Mouse (Mus musculus): ENCODE data around the gene Pgs1.
A peak's percentile ranks its signal among the peaks of the same experiment; 100 is the strongest.

Pgs1 gene

DNA sequence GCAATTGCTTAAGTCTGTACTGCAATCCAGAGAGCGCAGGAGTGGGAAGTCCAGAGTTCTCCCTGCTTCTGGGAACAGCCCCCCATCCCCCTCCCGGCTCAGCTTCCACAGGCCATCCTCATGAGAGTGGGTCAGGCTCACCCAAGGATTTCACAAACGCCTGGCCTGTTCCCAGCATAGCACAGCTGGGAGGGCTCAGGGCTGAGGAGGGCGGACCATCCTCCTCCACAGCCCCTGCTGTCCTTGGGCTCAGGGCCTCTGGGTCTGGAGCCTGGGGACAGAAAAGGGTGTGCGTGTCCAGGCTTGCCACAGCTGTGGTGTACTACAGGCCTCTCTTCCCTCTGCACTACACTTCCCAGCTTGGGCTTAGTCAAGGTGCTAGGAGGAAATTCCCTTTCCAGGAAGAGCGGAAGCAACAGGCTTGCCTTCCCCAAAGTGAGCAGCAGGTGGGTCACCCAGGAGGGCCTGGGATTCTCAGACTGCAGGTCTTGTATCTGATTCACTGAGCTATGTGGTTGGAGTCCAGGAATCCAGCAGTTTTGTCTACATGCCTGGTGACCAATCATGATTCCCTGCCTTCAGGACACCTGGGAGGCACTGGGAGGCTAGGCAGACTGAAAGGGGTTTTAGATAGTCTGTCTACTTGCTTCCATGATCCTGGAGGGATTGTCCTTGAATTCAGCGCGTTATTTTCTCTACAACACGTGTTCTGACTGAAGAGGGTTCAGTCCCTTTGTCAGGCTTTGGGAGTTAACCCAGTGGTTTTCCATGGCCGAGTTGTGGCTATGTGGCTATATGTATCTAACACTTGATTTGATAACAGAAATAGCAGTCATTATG lies 23.6 kb upstream of the Pgs1 start:
- peak; percentile 84 for DNase-seq (ENCODE audit: low read depth, low spot score)

DNA sequence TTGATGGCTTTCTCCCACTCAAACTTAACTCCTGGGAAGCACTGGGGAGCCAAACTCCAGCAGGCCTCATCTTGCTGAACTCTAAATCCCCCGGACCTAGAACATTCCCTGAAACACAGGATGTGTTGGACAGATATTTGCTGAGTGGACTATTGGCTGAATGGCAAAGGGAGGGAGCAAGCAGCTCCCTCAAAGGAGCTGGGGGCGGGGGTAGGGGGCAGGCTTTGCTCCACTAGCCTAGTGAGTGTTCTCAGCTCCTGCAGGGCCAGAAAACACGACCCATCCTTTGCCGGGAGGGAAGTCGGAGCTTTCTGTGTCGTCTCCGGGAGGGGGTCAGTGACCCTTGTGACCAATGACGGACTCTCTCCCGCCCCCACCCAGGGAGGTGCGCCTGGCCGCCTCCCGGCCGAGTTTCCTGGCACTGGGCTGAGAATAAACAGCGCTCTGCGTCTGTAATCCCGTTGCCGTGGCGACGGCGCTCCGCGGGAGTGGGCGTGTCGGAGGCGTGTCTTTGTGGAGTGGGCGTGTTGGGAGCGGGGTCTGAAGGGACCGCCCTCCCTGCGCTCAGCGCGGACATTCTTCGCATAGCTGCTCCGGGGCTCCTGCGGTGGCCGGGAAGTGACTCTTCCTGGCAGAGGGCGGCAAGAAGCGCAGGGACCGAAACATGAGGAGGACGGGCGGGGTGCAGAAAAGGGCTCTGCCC lies 22.9 kb upstream of the Pgs1 start:
- peak; percentile 98 for DNase-seq (ENCODE audit: low read depth, low spot score)

DNA sequence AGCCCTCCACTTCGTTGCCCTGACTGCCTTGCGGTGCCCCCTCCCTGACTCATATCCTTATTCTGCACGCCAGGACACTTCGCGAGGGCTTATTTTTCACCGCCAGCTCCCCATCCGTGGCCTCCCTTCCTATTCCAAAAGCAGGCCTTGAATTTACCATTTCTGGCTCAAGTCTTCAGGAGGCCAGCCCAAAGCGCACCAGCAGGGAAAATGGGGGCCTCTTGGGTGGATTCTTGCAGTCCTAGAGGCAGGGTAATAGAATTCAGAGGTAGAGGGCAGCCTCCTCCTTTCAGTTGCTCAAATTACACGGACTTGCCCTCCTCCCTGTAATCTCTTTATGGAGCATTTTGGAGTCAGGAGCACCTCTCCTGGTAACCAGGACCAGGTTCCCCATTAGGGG lies 22.2 kb upstream of the Pgs1 start:
- DNase-seq (ENCODE audit: low read depth, low spot score) = no peak

DNA sequence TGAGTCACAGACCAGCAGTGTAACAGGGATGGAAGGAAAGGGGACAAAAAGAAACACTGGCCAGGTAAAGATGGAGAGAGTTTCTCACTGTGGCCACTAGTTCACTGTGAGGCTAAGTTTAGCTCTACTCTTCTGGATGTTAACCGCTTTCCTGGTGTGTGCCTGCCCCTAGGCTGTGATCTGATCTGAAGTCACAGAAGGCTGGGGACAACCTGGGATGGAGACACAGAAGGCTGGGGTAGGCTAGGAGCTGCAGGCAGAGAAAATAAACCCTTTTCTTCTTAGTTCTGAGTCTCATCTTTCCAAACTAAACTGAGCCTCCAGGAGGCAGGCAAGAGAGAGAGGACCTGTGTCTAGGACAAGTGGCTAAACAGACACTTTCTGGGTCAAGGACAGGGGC lies 21.8 kb upstream of the Pgs1 start:
- DNase-seq (ENCODE audit: low read depth, low spot score) = no peak

DNA sequence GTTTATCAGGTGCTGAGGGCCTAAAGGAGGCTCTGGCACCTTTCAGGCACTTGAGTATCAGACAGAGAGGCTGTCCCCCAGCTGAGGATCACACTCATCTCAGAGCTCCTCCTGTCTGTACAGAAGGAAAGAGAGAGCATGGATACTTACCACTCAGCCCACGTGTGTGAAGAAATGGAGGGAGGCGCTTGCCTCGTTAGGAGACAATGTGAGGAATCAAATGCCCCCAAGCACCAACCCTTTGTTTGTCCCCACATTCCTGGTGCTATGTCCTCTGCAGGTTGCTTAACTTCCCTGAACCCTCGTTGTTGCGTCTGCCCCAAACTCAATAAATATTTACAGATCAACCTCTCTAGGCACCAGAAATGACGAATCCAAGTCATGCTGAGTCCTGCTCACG lies 21.0 kb upstream of the Pgs1 start:
- DNase-seq (ENCODE audit: low read depth, low spot score) = peak; percentile 52

DNA sequence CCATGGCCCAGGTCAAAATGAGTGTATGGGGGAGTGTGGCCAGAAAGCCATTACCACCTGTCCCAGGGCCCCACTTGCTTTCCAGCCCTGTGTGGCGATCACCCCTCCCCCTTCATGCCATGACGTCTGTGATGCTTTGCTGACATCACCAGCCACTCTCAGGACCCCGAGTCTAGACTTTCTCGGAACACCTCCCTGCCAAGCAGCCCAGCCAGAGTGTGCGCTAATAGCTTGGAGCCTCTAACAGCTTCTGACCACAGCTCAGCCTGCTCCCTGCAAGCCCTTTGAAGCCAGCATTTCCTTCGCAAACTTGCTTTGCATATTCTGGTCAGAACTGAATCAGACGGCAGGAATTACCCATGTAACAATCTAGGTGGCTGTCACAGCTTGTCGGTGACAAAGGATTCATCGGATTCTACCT lies 20.5 kb upstream of the Pgs1 start:
- DNase-seq (ENCODE audit: low read depth, low spot score) = no peak

DNA sequence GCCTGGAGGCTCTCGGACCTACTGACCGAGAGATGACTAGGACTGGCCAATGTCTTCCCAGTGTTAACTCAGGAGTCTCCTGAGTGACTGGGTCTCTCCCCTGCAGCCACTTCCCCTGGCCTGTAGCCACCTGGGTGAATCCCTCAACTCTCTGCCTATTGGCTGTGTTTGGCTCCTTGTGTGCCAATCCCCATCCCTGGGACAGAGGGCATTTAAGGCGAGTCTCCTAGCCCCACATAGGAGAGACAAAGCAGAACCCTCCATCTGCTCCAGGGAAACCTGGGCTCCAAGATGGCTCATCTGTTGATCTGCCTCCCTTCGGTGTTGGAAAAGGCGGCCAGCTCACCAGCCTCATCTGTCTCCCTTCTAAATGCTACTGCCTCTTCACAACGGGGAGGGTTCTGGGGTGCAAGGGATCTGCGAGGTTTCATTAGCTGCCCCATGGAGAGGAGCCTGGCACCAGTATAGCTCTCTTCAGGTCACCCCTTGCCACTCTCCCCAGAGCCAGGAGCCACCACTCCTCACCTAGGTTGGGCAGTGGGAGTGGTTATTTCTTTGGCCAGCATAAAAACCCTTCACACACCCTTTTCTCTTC lies 19.5 kb upstream of the Pgs1 start:
- DNase-seq (ENCODE audit: low read depth, low spot score) = no peak

DNA sequence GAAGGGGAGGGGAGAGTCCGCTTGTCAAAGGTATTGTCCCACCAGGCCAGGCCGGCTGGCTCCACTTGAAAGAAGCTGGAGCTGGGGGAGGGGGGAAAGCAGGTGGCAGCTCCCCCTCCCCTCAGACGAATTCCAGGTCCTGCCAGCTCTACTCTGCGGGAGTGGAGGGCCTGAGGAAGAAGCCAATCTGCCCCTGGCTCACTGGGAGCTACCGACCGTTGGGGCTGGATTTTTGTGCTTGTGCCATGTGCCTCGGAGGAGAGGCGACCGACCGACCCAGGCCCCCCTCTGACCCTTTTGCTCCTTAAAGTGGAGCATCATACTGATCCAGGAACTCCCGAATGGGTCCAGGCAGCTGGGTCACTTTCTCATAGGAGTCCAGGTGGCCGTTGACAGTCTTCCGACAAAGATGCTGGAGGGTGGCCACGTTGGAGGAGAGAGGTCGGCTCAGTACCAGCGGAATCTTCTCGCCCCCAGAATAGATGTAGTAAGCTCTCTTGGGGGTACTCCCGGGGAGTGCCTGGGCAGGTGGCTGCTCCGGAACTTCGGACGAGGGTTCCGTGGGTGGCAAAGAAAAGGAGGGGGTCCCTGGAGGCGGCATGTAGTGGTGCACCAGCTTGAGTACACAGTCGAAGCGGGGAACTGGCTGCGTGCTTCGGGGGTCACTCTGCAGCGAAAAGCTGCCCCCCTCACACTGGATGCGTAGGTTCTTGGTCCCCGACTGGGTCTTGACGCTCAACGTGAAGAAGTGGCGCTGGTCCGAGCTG lies 18.7 kb upstream of the Pgs1 start:
- DNase-seq (ENCODE audit: low read depth, low spot score) = peak; percentile 48

DNA sequence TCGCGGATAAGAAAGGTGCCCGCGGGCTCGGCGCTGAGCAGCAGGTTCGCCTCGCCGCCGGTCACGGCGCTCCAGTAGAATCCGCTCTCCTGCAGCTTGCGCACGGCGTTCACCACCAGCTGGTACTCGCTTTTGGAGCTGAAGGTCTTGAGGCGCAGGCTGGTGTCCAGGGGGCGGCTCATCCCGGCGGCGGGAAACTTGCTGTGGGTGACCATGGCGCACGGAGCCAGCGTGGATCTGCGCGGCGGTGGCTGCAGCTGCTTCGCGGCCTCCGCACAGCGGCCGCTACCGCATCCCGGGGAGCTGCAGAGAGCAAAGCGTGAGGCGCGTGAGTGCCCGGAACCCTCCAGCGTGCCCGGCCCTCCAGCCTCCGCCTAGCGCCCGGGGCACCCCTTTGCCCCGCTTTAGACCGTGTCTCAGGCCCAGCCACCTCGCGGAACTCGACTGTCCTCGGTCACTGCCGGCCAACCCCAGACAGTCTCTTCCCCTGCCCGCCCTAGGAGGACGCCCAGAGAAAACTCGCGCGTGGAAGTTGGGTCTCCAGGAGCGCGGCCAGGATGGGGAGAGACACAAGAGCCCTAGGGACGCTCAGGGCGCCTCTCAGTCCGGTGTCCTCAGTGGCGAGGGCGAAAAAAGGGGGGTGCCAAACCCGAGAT lies 17.9 kb upstream of the Pgs1 start:
- no peak for DNase-seq (ENCODE audit: low read depth, low spot score)

DNA sequence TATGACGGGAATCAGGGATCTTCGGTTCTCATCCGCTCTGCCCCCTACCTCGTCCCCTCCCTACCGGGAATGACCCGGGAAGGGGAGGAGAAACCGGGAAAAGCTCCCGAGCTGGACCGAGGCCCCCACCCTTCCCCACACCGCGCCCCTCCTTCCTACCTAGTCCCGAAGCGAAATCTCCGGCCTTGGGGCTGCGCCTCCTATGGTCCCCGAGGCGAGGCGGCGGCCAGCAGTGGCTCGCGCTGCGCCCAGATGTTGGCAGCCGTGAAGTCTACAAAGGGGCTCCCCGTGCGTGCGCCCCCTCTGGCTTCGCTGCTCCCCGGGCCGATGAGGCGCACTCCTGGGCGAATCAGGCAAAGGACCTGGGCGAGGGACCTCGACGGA lies 17.4 kb upstream of the Pgs1 start:
- no peak for DNase-seq (ENCODE audit: low read depth, low spot score)

DNA sequence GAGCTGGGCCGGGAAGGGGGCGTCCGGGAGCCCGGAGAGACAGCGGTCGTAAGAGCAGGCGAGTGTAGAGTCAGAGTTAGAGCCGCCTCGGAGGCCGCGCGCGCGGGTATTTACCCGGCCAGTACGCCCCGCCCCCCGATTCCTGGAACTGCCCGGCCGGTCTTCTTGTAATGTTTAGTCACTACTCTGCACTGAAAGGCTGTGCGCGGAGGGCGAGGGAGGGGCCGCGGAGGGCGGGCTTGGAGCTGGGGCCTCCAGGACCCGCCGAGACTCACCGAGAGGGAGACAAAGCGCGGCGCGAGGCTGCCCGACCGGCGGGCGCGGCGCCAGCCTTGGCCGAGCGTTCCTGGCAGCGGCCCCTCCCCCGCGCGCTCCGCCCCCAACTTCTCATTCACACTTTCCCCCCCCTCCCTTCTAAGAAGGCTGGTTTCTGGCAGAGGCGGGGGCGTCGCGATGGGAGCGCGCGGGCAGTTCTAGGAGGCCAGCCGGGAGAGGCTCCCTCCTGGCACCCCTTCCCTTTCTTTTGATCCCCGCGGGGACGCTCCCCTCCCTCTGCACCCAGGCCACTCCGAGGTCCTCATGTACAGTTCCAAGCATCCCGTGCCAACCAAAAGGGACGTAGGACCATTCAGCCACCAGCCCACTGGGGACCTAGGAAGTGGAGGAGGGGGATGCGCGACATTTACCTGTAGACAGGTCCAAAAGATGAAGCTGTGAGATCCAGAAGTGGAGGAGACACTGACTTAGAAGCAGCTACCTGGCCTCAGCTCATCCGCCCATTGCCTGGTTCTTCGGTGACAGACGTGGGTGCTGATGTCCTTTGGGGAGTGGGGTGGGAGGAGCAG lies 16.8 kb upstream of the Pgs1 start:
- DNase-seq (ENCODE audit: low read depth, low spot score) = peak; percentile 97

DNA sequence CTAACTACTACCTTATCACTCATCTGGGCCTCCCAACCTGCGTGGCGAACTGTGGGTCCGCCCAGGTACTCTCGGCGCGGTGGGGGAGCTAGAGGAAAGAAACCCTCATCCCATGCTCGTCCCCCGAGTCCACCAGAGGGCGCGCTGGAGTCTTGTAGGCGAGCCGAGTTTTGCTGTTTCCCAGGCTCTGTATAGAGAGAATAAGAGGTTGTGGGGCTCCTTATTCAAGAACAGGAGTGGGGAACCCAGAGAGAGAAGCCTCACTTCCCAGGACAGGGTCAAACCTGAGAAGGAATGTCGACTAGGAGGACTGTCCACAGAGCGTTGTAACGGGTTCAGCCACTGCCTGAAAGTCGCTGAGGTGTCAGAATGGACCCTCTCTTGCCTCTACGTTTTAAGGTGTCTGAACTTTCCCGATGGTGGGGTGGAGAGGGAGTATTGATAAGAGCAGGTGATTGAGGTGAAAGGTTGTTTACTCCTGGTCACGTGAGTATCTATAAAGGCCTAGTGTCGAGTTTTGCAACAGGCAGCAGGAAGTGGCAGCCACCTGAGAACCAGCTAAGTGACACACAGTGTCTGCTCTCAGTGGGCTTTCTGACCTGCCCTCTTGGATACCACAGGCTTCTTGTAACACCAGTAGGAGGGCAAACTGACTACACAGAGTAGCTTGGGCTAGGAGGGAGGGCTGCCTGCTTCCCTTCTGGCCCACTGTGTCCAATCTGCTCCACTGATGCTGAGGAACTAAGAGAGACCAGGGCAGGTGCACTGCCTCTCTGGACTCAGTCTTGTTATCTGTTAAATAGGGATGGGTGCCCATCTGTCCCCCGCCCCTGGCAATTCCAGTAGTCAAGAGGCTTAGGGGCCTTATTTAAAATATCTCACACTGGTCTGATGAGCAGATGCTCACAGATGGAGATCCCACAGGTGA lies 15.9 kb upstream of the Pgs1 start, which contains the start of gene Socs3:
Socs3 (minus strand) TSS at position 103 of the 928 bp plus-strand sequence.
- peak; percentile 94 for DNase-seq (ENCODE audit: low read depth, low spot score)

DNA sequence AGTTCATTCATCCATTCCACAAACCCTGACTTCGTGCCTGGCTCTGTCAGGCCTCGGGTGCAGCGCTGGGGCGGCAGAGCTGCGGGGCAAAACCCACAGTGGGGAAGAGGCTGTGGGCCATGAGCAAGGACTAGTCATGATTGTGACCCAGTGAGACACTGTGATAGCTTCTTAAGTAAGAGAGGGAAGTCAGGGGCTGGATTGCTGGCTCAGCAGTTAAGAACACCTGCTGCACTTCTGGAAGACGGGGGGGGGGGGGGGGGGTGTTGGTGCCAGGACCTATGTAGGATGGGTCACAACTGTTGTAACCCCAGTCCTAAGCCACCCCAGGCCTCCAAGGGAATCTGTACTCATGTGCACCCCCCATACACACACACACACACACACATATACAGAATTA lies 15.0 kb upstream of the Pgs1 start:
- no peak for DNase-seq (ENCODE audit: low read depth, low spot score)

DNA sequence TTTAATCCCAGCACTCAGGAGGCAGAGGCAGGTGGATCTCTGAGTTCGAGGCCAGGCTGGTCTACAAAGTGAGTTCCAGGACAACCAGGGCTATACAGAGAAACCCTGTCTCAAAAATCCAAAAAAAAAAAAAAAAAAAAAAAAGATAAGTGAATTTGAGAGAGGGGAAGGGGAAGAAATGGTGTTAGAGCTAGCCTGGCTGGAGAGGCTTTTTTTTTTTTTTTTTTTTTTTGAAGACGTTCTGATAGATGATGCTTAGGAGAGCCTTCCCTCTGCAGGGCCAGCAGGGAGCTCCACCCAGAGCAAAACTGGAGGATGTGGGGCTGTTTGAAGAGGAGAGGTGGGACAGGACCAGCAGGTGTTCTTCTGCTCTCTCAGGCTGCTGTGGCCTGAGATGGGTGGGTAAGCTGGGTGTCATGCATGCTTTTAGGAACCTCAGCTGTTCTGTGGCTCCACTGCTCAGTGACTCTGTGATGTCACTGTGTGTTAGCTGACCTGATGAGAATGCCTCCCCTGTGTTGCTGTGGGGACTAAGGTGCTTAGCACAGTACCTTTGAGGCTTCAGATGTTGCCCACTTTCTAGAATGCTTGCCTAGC lies 14.3 kb upstream of the Pgs1 start:
- DNase-seq (ENCODE audit: low read depth, low spot score) = no peak

DNA sequence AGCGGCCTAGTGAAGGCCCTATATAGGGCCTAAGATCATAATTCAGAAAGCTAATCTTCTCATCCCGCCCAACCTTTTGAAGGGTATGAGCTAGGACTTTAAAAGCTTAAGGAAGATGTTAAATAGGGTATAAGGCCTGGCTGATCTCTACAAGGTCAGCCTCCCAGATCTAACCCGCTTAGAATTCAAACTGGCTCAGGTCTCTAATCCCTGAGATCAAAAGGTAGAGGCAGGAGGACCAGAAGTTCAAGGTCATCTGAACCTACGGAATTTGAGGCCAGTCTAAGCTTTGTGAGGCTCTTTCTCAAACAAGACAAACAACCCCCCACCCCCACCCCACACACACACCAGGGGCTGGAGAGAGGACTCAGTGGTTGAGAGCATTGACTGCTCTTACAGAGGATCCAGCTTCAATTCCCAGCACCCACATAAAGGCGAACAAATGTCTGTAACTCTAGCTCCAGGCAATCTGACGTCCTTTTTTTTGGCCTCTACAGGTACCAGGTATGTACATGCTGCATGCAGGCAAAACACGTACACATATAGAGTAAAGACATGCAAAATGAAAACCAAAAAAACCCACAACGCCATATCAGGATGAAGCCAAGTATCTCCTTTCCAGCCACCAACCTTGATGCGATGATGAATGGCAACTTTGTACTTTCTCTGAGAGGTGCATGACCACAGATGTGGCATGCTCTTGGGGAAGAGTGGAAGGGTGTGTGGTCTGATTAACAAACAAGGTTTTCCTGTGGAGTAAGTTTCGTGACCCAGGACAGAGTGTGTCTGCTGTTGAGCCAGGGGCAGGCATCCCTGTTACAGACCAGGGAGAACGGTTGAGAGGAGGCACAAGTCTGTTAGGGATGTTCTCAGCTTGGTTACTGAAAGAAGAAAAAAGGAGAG lies 13.2 kb upstream of the Pgs1 start:
- peak; percentile 98 for DNase-seq (ENCODE audit: low read depth, low spot score)

DNA sequence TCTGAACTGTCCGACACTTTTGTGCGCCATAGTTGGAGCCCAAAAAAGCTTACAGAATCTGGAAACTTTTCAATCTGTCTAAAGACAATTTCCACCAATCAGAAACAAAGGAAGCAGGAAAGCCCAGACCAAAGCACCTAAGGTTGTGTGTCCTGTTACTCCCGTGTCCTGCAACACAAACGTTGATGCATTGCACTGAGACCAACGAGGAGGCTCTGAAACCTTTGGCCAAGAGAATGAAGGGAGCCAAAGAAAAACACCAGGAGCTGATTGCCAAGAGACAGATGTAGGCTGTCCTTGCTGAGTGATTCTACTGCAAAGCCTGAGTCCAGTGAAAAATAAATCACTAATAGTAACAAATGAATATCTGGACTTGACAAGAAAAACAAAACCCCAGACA lies 12.5 kb upstream of the Pgs1 start:
- DNase-seq (ENCODE audit: low read depth, low spot score) = no peak

DNA sequence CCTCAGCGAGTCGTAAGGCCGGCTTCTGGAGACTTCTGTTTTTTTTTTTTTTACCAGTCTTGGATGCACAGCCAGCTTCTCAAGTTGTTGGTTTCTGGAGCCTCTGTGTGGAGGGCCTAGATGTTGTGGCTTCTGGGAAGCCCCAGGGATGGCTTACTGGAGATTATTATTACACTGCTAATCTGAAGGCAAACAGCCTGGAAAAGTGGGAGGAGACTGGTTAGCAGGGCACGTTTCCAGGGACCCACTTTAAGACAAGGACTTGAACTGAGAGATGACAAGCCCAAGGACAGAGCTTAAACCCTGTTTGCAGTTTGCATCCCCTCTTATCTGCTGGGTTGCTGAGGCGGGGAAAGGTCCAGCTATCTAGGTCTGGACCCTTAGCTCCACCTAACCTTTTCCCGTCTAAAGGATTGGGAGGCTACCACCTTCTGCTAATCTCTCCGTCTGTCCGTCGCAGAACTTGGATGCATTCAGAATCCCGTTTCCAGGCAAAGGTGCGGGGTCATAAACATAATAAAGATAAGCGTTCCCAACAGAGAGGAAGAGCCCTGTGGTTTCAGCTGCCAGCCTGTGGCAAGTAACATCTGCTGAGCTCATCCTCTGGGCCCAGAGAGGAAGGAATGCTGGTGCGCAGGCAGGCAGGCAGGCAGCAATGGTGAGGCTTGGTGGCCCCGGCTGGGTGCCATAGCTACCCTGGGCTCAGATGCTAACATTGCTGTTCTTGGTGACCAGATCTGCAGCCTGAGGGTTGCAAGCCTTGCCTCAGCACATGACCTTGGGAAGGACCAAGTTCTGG lies 11.6 kb upstream of the Pgs1 start:
- peak; percentile 91 for DNase-seq (ENCODE audit: low read depth, low spot score)
